8 mouse cellular contexts compared by ENCODE assay signal in the genomic region with DNA sequence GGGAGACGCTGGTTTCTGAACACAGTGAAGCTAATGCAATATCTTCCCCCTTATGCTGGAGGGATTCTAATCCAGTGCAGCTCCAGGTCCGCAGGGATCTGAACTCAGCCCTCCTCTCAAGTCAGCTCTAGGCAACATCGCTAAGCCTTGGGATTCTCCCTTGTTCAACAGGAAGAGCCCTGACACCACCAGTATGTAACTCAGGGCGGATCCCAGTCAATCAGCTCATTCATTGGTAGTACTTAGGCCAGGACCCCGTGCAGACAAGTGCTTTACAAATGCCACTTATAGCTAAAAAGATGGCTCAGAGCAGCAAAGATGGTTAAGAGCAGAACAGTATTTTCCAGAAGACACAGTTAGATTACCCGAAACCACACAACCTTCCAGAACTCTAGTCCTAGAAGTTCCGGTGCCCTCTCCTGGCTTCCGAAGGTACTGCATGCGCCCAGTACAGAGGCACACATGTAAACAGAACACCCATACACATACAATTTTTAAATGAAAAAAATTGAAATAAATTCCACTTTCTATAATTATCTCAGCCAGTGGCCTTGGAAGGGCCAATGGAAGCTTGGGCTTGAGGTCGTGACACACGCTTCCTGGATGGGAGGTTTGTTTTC. TPM values are rescaled to one million over a fixed set of nuclear protein-coding genes. Genes with fewer than 3 reads are reported as not detected.
DNase-seq lines count a peak whose midpoint lies in the region; ATAC-seq and TF ChIP-seq lines count a peak whose summit lies in the region.

No protein-coding gene starts in this region.

- H3K79me2 ChIP-seq in heart, adult 2 months (replicated peaks; ENCODE audit: control insufficient read depth, insufficient read depth, low read length), result no peaks in the 10 kb centered on the region

- peak overlapping the region; percentile 38 for H3K4me2 ChIP-seq in embryonic facial prominence, embryonic 13.5 days
- no peak overlapping the region for H3K4me2 ChIP-seq in limb, embryonic 11.5 days (ENCODE audit: low read depth, severe bottlenecking)
- peak overlapping the region; percentile 30 for H3K4me2 ChIP-seq in midbrain, embryonic 12.5 days (replicated peaks)

- 0 out of 2 replicates have a peak, but pooled peaks cover 4% of the 10 kb centered on the region for H3K27me3 ChIP-seq in embryonic facial prominence, embryonic 13.5 days
- no peaks in the 10 kb centered on the region for H3K27me3 ChIP-seq in heart, adult 2 months (ENCODE audit: control insufficient read depth, insufficient read depth, low read length)
- H3K27me3 ChIP-seq in limb, embryonic 11.5 days (ENCODE audit: control insufficient read depth, insufficient read depth, low read length), result no peaks in the 10 kb centered on the region
- no peaks in the 10 kb centered on the region for H3K27me3 ChIP-seq in midbrain, embryonic 12.5 days

- peak; percentile 89 for DNase-seq in 416B (ENCODE audit: low read depth)
- peak; percentile 58 to 74 for DNase-seq in adrenal gland, postnatal 4 days (ENCODE audit: low spot score in 2 of 2)
- peak; percentile 82 to 91 for DNase-seq in heart, adult 2 months
- DNase-seq in kidney, adult 18-20 months, result peak; percentile 91
- peak; percentile 91 for DNase-seq in limb, embryonic 11.5 days (ENCODE audit: low spot score)
- peak; percentile 62 for DNase-seq in spleen, adult 12 weeks (ENCODE audit: low spot score)

- TF ChIP-seq POLR2A in heart, adult 2 months (IDR thresholded peaks at IDR 0.05; ENCODE audit: insufficient read depth, low read depth, low read length), result no peak

- H3K9me3 ChIP-seq in embryonic facial prominence, embryonic 13.5 days, result no peaks in the 10 kb centered on the region
- no peaks in the 10 kb centered on the region for H3K9me3 ChIP-seq in limb, embryonic 11.5 days (ENCODE audit: control insufficient read depth, low read length)
- H3K9me3 ChIP-seq in midbrain, embryonic 12.5 days, result no peaks in the 10 kb centered on the region

- ATAC-seq in embryonic facial prominence, embryonic 13.5 days (ENCODE audit: insufficient number of reproducible peaks, insufficient read depth, low FRiP score, low TSS enrichment, low read depth), result no peak
- ATAC-seq in limb, embryonic 11.5 days (ENCODE audit: insufficient number of reproducible peaks, low FRiP score, low TSS enrichment, low read depth), result no peak
- ATAC-seq in midbrain, embryonic 12.5 days (ENCODE audit: low FRiP score, low read depth), result no peak

- no peak overlapping the region for H3K4me3 ChIP-seq in embryonic facial prominence, embryonic 13.5 days
- peak overlapping the region; percentile 37 for H3K4me3 ChIP-seq in heart, adult 2 months
- no peak overlapping the region for H3K4me3 ChIP-seq in limb, embryonic 11.5 days (ENCODE audit: low read depth, low read length)
- H3K4me3 ChIP-seq in midbrain, embryonic 12.5 days, result no peak overlapping the region

- intact Hi-C loops in heart, adult 2 months (cut with DNase I), result loop anchor here (1.0 kb wide), 1 partner anchor 48 kb away; no protein-coding TSS in a partner anchor

- TF ChIP-seq CTCF in heart, adult 2 months (IDR thresholded peaks at IDR 0.05), result peak; percentile 97

- 0 out of 2 replicates have a peak, but pooled peaks cover 4% of the 10 kb centered on the region for H3K4me1 ChIP-seq in embryonic facial prominence, embryonic 13.5 days
- H3K4me1 ChIP-seq in heart, adult 2 months (ENCODE audit: control insufficient read depth, insufficient read depth, low read length), result no peaks in the 10 kb centered on the region
- H3K4me1 ChIP-seq in limb, embryonic 11.5 days (ENCODE audit: control insufficient read depth, insufficient read depth, low read length), result no peaks in the 10 kb centered on the region
- peaks cover 11% of the 10 kb centered on the region; the same call in 1 of the 2 replicates for H3K4me1 ChIP-seq in midbrain, embryonic 12.5 days

- H3K9ac ChIP-seq in embryonic facial prominence, embryonic 13.5 days, result no peak overlapping the region
- H3K9ac ChIP-seq in heart, adult 2 months (ENCODE audit: low read depth, low read length), result peak overlapping the region; percentile 52
- no peak overlapping the region for H3K9ac ChIP-seq in limb, embryonic 11.5 days (ENCODE audit: low read length)
- H3K9ac ChIP-seq in midbrain, embryonic 12.5 days (replicated peaks), result no peak overlapping the region

- 18% methylated on average over 11 of the region's 11 CpGs for WGBS in embryonic facial prominence, embryonic 13.5 days
- 10% methylated on average over 11 of the region's 11 CpGs for WGBS in heart, adult 2 months
- WGBS in limb, embryonic 11.5 days, result 22% methylated on average over 11 of the region's 11 CpGs
- WGBS in midbrain, embryonic 12.5 days, result 21% methylated on average over 11 of the region's 11 CpGs

- TF ChIP-seq EP300 in heart, adult 2 months (IDR thresholded peaks at IDR 0.05; ENCODE audit: insufficient read depth, low read depth, low read length), result no peak

- no peaks in the 10 kb centered on the region for H3K36me3 ChIP-seq in embryonic facial prominence, embryonic 13.5 days
- H3K36me3 ChIP-seq in heart, adult 2 months (ENCODE audit: control insufficient read depth, insufficient read depth, low read length), result no peaks in the 10 kb centered on the region
- no peaks in the 10 kb centered on the region for H3K36me3 ChIP-seq in limb, embryonic 11.5 days (ENCODE audit: control insufficient read depth, insufficient read depth, low read length)
- H3K36me3 ChIP-seq in midbrain, embryonic 12.5 days, result no peaks in the 10 kb centered on the region

- H3K27ac ChIP-seq in embryonic facial prominence, embryonic 13.5 days, result no peak overlapping the region
- peak overlapping the region; percentile 3; the same call in 1 of the 2 replicates for H3K27ac ChIP-seq in heart, adult 2 months
- no peak overlapping the region for H3K27ac ChIP-seq in limb, embryonic 11.5 days (replicated peaks; ENCODE audit: low read depth, low read length)
- no peak overlapping the region for H3K27ac ChIP-seq in midbrain, embryonic 12.5 days (replicated peaks)

RNA-seq across cellular contexts. Expression of a gene that starts 9.7 kb away (rescaled TPM):
- 10 to 100 TPM; 24.8 to 27.3 TPM for total RNA-seq in adrenal gland, postnatal 4 days (2021)
- polyA plus RNA-seq in embryonic facial prominence, embryonic 13.5 days (2015; fragmentation: Nextera tagmentation; extraction: Ambion mirVana), result 6.2 and 7.3 TPM in 2 replicates
- total RNA-seq in heart, adult 2 months (2021), result 1 to 10 TPM; 1.5 to 1.7 TPM
- polyA plus RNA-seq in heart, adult 2 months (2012; rRNA removed), result 1.1 and 2.5 TPM in 2 replicates
- 5.0 and 6.1 TPM in 2 replicates for polyA plus RNA-seq in limb, embryonic 11.5 days (2014; fragmentation: Nextera tagmentation; extraction: Ambion mirVana)
- 4.8 and 5.2 TPM in 2 replicates for polyA plus RNA-seq in midbrain, embryonic 12.5 days (2016; fragmentation: Nextera tagmentation; extraction: Ambion mirVana)

RNA-seq across cellular contexts. Expression of a gene that starts 11.3 kb away (rescaled TPM):
- total RNA-seq in adrenal gland, postnatal 4 days (2021), result not detected
- not detected in 2 replicates for polyA plus RNA-seq in embryonic facial prominence, embryonic 13.5 days (2015; fragmentation: Nextera tagmentation; extraction: Ambion mirVana)
- total RNA-seq in heart, adult 2 months (2021), result not detected
- not detected in 2 replicates for polyA plus RNA-seq in heart, adult 2 months (2012; rRNA removed)
- not detected in 2 replicates for polyA plus RNA-seq in limb, embryonic 11.5 days (2014; fragmentation: Nextera tagmentation; extraction: Ambion mirVana)
- polyA plus RNA-seq in midbrain, embryonic 12.5 days (2016; fragmentation: Nextera tagmentation; extraction: Ambion mirVana), result not detected in 2 replicates

RNA-seq across cellular contexts. Expression of a gene that starts 24.8 kb away (rescaled TPM):
- not detected for total RNA-seq in adrenal gland, postnatal 4 days (2021)
- not detected in 2 replicates for polyA plus RNA-seq in embryonic facial prominence, embryonic 13.5 days (2015; fragmentation: Nextera tagmentation; extraction: Ambion mirVana)
- total RNA-seq in heart, adult 2 months (2021), result not detected
- not detected in 2 replicates for polyA plus RNA-seq in heart, adult 2 months (2012; rRNA removed)
- polyA plus RNA-seq in limb, embryonic 11.5 days (2014; fragmentation: Nextera tagmentation; extraction: Ambion mirVana), result not detected in 2 replicates
- not detected in 2 replicates for polyA plus RNA-seq in midbrain, embryonic 12.5 days (2016; fragmentation: Nextera tagmentation; extraction: Ambion mirVana)

RNA-seq across cellular contexts. Expression of a gene that starts 30.8 kb away (rescaled TPM):
- total RNA-seq in adrenal gland, postnatal 4 days (2021), result 1 to 10 TPM; 5.3 to 5.4 TPM
- 11.1 and 11.8 TPM in 2 replicates for polyA plus RNA-seq in embryonic facial prominence, embryonic 13.5 days (2015; fragmentation: Nextera tagmentation; extraction: Ambion mirVana)
- 1 to 10 TPM; 3.7 to 4.5 TPM for total RNA-seq in heart, adult 2 months (2021)
- polyA plus RNA-seq in heart, adult 2 months (2012; rRNA removed), result 7.1 and 7.5 TPM in 2 replicates
- 1.1 and 1.6 TPM in 2 replicates for polyA plus RNA-seq in limb, embryonic 11.5 days (2014; fragmentation: Nextera tagmentation; extraction: Ambion mirVana)
- 1.3 and 2.3 TPM in 2 replicates for polyA plus RNA-seq in midbrain, embryonic 12.5 days (2016; fragmentation: Nextera tagmentation; extraction: Ambion mirVana)
